Mouse (Mus musculus) activated CD4-positive, CD25-positive, alpha-beta regulatory T cell (primary cell): ENCODE measurements around the gene Caprin2. TPM values are rescaled to one million over a fixed set of nuclear protein-coding genes. Genes with fewer than 3 reads are reported as not detected.

ENCODE experiments used
- polyA plus RNA-seq, 2 experiments: library from polyadenylated mRNA; unstranded; fragments of 100-300 nt; shearing (Covaris generic); gene quantifications; one replicate each; pipeline ENCODE4 v1.2.1; 2017

Gene Caprin2
- polyA plus RNA-seq = 1 to 10 TPM; 3.4 to 3.7 TPM

GRCm38 (mm10) chr6:148895773-148896506 lies at the start of gene Caprin2:
Gene Caprin2 (minus strand): TSS chr6:148896237.

GRCm38 (mm10) chr6:148830748-148831727 lies 65.0 kb downstream of the Caprin2 start, which contains the start of gene Ipo8:
Gene Ipo8 (minus strand): TSS chr6:148831467.

Other genes with a start within 250 kb of the Caprin2 start
- 10 to 100 TPM; 18.0 to 36.2 TPM for gene Ipo8, start 64.8 kb downstream of the Caprin2 start, polyA plus RNA-seq
- gene Sinhcaf, start 50.2 kb upstream of the Caprin2 start, polyA plus RNA-seq = 10 to 100 TPM; 31.8 to 42.2 TPM
- gene Dennd5b, start 205.4 kb upstream of the Caprin2 start, polyA plus RNA-seq = 1 to 10 TPM in 1 of 2 experiments, under 1 TPM in 1; 0.99 to 1.1 TPM
- gene Gm10203, start 233.9 kb upstream of the Caprin2 start, polyA plus RNA-seq = not detected
- 10 to 100 TPM; 54.7 to 69.6 TPM for gene Etfbkmt, start 243.6 kb upstream of the Caprin2 start, polyA plus RNA-seq